Mouse (Mus musculus): ENCODE results near the gene Chl1.

The Chl1 gene

DNA sequence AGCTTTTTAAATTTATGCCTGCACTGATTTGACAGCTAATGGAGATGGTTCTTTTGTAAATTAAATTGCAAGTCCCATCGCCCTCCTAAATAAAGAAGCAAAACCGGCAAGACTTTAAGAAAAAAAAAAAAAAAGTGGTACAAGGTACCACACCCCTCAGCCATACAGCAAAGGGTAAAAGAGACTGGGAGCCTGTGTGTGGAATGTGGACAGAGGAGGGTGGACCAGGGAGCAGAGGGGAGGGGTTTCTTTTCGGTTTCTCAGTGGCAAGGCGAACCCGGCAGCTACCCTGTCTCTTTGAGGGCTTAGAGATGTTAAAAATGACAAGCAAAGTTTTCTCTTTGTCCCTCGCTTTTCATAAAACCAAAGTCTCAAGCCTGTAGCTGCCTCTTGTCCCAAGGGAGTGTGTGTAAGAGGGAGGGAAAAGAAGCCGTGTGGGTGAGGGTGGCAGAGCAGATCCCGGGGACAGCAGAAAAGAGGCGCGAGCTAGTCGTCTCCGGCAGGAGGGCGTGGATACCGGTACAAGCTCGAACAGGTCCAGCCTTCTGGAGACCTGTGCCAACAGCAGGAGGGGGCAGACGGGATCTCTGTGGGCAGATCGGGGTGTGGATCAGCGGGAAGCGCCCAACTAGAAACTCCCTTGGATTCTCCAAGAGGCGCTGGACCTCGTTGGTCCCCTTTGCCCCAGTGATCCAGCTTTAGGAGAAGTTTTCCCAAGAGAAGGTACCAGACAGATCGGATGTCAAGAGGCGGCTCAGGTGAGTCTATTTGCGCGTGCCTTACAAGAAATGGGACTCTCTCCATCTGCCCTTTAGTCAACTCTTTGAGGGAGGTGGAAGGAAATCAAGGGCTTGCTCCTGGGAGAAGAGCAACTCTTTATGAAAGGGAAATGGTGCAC is at the start of gene Chl1:
TSS of gene Chl1 (plus strand) at position 195 of the 898 bp plus-strand sequence.
- DNase-seq, result peak; percentile 51

DNA sequence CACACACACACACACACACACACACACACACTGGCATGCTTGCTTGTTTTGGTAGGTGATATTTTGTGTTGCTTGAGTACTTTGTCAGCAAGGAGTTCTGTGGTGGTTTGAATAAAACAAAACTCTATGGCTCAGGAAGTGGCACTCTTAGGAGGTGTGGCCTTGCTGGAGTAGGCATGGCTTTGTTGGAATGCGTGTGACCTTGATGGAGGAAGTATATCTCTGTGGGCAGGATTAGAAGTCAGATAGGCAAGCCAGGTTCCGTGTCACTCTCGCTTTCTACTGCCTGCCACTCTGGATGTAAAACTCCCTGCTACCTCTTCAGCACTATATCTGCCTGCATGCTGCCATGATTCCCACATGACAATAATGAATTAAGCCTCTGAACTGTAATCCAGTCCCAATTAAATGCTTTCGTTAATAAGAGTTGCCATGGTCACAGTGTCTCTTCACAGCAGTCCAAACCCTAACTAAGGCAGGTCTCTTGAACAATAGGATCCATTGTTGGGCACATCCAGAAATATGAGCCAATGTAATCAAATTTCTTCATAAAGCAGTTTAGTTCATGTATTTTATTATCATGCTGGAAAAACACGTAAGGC is 44.8 kb upstream of the Chl1 start:
- no peak for DNase-seq

DNA sequence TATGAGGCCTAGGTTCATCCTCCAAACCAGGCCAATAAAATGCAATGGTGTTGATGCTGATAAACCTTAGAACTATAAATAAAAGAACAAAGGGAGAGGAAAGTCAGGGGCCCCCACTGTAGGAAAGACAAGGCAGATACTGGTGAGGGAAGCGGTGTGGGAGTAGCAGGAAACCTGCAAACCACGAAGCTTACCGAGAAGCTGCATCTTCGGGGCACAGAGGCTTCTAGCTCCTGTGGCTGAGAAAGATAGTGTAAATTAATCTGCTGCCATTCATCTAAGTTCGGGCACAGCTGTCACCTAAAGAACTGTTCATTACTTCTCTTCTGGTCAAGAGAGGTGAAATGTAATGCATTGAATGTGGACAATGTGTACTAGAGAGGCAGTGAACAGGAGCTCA is 37.1 kb upstream of the Chl1 start:
- DNase-seq, result no peak

DNA sequence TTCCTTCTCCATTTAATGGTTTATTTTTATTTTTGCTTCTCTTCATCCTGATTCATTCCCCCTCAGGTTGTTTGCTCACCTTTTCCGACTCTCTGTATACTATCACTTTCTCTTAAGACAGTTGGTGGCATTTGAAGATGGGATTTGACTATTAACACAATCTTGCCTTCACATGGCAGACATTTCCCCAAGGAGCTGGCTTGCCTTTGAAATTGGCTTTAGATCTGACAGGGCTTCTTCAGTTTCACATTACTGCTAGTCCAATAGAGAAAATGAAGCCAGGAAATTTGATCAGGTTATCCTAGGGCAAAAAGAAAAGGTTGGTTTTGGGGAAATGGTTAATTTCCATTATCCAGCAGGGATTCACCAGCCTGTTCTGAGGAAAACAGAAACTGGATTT is 23.2 kb upstream of the Chl1 start:
- DNase-seq, result no peak

DNA sequence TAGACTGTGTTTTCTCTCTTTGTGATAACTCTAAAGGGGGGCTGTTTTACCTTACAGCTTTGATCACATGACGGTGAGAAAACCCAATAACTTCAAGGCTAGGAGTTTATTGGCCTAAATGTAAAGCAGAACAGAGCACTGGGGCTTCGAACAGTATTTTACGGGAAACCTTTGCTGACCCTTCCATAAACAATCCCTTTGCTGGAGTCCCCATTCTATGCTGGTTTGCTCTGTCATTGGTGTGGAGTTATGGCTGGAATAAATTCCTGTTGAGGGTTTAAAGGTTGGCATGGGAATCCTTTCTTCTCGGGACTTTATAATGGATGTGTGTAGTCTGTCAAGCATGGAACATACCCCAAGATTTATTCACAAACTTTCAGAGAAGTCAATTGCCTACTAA is 12.0 kb upstream of the Chl1 start:
- DNase-seq, result no peak

DNA sequence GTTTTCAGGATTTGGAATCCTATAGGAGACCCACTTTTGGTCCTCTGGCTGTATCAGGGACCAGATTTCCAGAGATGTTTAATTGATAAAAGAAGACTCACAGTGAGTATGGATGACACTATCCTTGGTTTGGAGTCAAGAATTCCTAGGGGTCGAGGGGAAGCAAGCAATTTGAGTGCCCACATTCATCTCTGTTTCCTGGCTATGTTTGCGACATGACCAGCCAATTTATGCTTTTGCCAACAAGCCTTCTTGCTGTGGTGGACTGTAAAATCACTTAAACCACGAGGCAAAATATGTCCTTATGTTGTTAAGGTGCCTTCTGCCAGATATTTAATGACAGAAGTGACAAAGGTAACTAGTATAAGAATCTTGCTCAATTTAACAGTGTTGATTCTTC is 6.3 kb upstream of the Chl1 start:
- DNase-seq, result no peak

DNA sequence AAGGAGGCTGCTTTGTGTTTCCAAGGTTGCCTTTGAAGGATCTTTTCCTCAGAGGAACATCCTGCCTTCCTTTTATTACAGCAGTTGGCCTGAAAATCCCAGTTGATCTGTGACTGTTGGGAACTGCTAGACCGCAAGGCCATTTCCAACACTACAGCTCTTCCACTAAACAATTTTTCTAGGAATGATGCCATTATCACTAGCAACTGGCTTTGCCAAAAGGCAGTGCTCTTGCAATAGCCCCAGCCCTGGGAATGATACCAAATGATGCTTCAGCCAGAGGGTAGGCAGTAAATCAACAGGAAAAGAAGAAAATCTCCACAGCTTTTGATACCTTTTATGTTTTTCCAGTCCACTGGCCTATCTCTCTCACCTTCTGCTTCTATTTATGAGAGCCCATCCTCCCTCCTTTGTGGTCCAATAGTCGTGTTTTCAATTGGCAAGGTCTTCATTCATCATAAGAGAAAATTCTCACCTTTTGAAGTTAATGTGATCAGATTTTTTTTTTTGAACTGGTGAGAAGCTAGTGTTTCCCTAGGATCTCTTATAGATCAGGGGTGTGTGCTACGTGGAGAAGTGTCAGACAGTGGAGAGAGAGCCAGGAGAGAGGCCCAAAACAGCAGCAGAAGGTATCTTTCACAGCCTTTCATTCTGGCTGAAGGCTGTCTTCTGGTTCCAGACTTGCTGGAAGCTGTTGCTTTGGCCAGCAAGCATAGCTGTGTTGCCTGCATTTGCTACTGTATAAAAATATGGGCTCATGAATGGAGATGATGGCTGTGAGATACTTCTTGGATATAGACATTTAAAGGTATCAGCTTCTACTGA is 2.4 kb upstream of the Chl1 start:
- no peak for DNase-seq

DNA sequence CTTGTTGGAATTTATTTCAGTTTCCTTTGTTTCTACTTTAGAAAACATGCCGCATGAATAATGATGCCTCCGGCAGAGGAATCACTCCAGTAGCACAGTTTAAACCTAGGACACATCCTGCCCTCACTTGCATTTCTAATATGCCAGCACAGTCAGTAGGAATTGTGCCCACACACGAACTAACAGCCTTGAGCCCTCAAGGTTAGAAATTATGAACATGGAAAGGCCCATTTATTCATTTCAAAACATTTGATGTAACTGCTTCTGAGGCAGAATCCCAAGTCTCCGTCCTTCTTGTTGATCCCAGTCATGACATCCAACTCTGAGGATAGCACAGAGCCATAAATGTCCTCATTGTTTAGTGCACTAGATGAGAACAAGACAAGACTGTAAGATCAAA is 790 bp upstream of the Chl1 start:
- no peak for DNase-seq

DNA sequence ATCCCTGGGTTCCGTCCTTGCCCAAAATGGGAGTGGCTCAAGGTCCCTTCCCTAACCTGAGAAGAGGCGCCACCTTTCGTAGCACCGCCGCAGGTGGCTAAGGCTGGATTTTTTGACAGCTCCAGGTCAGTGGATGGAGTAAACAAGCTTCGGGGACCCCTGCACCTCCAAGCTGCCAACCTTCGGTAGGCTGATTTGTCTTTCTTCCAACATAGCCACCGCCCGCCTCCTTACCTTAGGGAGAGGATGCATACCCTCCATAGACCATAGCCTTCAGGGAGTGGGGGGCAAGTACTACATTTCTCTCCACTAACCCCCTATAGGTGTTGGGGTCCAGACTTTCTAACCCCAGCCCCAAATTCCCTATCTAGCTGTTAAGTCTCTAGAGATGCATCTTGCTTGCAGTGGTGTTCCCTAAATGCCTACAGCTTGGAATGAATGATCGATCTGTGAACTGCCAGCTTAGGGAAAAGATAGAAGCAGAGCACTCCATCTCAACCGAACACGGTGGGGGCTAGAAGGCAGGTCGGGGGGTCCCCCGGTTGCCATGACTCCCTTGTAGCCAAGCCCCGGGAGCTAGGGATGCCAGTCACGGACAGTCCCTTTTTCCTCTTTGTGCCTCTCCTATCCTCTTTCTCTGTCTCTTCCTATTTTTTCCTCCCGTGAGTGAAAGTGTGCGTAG is 1.0 kb downstream of the Chl1 start:
- DNase-seq, result peak; percentile 27

DNA sequence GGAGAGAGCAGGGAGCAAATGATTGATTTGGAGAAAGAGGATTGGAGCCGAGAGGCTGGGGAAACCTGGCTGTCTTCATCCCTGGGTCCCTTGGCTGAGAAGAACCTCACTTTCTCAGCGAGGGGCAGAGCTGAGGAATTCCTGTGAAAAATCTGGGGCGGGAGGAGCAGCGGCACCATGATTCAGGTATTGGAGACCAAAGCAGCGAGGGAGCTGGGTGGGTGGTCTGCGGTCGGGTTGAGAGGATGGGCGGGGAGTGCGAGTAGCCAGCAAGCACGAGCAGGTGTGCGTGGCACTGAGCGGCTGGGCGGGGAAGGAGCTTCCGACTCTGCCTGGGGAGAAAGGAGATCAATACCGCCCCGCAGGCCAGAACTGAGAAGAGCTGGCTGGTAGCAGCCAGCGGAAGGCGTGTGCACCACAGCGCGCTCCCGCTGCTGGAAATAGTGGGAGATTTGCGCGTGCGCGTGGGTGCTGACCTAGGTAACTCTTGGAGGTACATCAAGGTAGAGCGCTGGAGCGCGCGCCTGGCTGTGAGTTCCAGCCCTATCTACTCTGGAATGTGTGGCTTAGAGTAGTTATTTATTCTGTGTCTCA is 1.7 kb downstream of the Chl1 start:
- DNase-seq, result peak; percentile 85

DNA sequence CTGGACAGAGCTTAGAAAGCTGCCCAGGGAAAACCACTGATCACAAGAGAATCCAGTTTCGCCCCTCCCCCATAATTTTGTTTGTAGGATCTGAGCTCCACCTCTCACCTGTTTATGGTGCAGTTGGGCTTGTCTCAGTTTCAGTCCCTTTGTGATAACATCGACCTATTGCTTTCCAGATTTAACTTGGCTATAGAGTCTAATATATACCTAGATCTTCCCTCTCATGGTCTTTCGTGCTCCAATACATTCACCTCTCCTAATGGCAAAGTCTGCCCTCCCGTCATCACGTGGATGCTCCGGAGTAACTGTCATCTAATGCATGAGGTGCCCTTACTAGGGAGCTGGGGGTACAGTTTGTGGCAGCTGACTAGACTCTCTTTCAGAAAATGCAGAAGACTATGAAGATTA is 2.5 kb downstream of the Chl1 start:
- peak; percentile 24 for DNase-seq

DNA sequence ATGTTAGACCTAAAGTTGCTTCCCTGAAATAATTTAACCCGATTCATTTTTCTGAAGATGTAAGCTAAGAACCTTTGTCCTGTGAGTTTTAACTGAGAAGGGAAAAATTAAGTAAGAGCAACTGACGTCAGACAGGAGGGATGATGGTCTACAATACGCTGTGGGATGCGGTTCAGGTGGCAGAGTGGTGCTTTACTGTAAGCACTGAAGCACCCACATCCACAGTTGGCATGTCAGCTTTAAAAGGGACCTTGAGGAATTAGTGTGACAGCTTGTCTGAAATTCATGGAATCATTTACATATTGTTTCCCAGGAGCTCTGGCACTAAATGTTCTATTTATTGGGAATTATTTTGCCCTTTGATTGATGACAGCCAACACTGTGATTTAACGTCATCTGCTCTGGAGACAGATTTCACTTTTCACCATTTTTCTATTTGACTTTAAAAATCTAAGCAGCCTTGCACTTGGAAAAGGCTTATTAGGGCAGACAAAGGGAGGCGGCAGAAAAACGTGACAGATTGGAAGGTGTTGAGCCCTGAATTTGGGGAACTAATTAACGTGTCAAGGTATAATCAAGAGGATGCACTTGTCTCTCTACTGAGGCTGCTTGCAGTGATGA is 3.3 kb downstream of the Chl1 start:
- DNase-seq, result no peak

DNA sequence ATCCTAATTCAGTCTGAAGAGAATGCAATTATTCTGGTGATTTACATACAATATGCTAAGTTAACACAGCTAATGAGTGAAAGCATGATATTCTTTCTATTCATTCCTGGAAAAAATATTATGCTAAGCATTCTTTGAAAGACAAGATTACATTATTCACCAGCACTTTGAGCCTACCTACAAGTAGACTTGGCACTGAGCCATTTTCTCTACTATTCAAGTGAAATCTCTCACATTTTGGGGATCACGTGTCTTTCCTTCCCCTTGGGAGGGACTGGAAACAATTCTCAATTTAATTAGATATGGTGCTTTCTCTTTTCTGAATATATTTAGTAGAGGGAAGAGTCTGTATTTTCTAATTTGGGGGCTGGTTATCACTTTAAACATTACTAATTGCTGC is 4.0 kb downstream of the Chl1 start:
- DNase-seq, result no peak

DNA sequence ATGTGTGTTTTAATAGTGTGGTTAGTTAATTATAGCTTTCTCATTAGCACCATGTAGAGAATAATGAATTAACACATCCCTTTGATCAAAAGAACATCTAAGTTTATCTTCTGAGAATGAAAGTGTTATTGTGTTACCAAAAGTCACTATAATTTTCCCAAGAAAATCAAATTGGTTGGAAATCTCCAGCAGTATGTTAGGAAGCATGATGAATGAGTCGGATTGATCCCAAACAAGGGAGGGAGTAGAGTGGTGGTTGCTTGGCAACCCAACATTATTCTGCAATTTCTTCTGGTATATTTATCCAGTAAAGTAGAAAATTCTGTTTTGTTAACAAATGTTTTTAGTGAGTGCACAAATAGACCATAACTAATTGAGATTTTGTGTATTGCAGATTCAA is 4.4 kb downstream of the Chl1 start:
- no peak for DNase-seq

DNA sequence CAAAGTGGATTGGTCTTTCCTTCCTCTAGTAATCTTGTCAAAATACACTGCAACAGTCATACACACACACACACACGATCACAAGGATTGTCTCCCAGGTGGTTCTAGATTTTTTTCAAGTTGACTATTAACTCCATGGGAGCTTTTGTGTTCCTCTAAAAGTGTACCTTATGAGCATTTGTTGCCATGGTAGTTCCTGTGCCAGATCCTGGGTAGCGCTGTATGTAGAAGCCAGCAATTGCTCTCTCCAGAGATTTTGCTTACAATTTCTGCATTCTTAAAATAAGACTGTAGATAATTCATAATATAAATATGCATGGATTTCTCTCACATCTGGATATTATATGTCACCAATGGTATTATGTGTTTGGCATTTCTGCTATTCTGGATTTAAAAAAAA is 9.2 kb downstream of the Chl1 start:
- DNase-seq, result no peak

DNA sequence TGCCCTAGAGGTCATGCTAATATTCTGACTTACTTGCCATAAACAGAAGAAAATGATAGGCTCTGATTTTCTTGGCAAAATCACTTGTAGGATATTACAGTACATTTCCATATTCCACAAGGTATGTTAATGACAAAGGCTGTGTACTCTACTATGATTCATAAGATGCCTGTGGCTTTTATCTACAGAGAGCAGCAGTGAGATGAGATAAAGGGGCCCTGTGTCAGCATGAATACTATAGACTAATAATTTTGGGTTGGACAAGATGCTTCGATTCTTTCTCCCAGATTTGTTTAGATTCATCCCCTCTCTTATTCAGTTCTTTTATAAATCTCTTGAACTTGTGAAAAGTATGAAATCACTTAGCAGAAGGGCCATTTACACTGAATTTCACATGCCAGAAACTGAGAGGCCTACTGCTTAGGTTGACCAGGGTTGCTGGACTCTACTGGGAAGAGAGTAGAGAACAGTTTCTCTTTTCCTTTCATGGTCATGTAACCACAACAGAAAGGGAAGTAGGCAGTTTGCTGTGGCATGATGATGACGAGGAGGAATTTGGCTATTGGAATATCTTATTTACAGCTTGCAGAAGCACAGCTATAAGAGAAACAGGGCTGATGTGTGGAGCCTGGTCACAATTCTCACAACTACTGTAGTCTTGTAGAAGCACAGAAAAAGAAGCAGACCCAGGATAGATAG is 15.1 kb downstream of the Chl1 start:
- DNase-seq, result no peak

DNA sequence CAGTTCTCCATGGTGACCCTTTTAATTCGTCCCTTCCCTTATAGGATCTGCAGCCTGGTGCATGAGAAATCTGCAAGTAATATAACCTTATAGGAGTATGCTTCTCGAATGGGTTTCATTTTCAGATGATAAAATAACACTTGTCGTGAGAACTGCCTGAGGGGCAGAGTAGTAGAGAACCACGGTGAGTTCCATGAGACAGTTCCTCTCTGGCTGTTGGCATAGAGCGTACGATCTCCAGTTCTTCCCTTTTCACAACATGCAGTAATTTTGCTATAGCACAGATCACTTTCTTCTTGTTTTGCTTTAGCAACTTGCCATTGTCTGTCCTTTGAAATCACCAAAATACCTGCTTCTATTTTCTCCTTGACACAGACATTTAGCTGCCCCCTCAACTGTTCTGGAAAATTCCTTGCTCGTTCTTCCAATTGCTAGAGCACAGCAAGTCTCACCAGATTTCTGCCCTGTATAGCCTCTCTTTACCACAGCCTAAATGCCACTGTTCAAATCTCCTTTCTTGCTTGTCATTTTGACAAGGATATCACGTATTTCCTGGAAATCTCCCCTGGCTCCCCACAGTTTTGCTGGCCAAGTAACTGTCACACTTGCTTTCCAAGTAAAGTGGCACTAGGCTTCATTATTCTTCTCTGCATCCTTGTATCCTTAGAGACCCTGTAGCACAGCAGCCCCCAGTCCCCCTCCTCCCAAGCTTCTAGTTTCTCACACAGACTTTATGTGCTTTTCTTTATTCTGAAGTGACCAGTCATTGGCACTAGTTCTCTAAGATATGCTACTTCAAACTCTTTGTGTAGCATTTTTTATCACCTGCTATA is 16.8 kb downstream of the Chl1 start:
- no peak for DNase-seq

DNA sequence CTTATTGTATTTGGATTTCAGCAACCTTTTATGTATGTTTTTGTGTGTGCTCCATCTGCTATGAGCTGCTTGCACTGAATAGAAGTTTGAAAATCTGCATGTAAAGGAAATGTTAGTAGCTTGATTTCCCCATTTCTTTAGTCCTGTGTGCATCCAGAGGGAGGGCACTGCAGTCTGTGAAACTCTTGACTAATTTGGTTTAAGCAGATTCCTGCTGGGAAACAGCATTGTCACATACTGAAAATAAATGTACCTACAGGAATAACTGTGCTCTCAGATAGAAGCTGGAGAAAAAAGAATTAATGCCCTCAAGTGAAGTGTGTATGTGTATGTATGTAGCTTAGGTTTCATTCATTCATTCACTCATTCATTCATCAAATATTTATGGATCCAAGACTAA is 22.7 kb downstream of the Chl1 start:
- no peak for DNase-seq

DNA sequence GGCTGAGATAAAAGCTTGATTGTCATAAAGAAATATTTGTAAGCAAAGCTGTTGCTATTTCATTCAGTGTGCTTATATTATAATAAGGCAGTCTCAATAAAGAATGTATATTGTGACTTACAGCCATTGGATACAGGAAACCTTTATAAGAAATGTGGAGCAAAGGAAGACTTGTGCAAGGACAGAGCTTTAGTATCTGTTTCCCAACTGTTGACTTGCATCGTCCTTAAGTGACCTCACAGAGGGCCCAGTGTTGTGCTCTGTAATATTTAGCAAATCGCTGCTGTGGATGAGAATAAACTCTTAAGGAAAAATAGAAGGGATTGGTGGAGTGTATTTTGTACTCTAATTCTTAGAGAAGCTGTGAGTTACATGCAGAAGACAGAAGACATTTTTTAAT is 23.6 kb downstream of the Chl1 start:
- no peak for DNase-seq

DNA sequence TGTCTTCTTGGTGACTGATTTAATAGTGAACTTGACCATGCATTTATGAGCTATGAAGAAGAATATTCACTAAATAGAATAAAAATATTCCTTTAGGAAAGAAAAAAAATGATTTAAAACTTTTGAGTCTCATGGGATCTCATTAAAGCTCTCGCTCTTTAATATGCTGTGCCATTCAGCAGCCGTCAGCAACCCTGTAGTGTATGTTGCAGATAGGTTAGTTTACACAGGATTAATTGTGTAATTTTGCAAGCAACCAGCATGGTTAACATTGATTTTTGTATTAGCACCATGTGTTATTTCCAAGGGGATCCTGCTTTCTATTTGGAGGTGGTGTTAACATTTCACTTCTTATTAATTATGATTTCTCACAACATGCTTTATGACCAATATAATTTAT is 32.2 kb downstream of the Chl1 start:
- no peak for DNase-seq

DNA sequence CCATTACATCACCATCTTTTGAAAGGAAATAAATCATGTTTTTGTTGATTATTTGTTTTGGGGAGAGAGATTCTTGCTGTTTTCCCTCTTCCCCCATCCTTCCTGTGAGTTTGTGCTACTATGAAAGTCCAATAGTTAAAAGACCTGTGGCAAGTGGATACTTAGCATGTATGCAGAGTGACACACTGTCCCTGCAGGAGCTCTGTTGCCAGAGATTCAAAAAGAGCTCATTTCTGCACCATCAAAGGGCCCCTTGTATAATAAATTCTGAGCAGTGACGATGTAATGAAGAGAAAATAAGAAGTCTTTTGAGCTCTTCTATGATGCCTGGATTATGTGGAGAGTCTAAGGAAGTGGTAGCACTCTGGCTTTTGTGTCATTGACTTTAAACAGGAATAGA is 33.4 kb downstream of the Chl1 start:
- DNase-seq, result no peak

All from right cerebral cortex, adult 18-20 months (tissue).